Mouse (Mus musculus) neural tube, embryonic 15.5 days (tissue): ENCODE results near the gene Vmn1r143. TPM values are rescaled to one million over a fixed set of nuclear protein-coding genes. Genes with fewer than 3 reads are reported as not detected.
"Not testable (repeated sequence)": the region's sequence is repeated elsewhere in the genome, so short reads cannot be mapped to it uniquely, and the experiment has no call there.

Source experiments
- ATAC-seq: fragments of 200-750 bp; cut with Nextera tagmentation; 2 replicates; pipeline ENCODE4 v1.8.0; 2017; ENCODE audit warnings: mild to moderate bottlenecking, moderate TSS enrichment, moderate library complexity; ENCODE audit not compliant: low FRiP score
- H3K27ac ChIP-seq: fragments of 300-500 bp; sonication (generic); replicated peaks from 2 replicates; pipeline ENCODE4 v1.5.1; 2015; ENCODE audit warnings: mild to moderate bottlenecking, inconsistent platforms
- H3K27me3 ChIP-seq: fragments of 300-500 bp; sonication (generic); replicated peaks from 2 replicates; pipeline ENCODE4 v1.6.1; 2015; ENCODE audit warnings: inconsistent platforms
- H3K36me3 ChIP-seq: fragments of 300-500 bp; sonication (generic); 2 replicates; pipeline ENCODE4 v1.6.1; 2015; ENCODE audit warnings: inconsistent platforms
- H3K4me1 ChIP-seq: fragments of 300-500 bp; sonication (generic); 2 replicates; pipeline ENCODE4 v1.6.1; 2015; ENCODE audit warnings: inconsistent platforms
- H3K4me2 ChIP-seq: fragments of 300-500 bp; sonication (generic); 2 replicates; pipeline ENCODE4 v1.6.1; 2015; ENCODE audit warnings: inconsistent platforms, mild to moderate bottlenecking, moderate library complexity
- H3K4me3 ChIP-seq: fragments of 300-500 bp; sonication (generic); replicated peaks from 2 replicates; pipeline ENCODE4 v1.5.1; 2015; ENCODE audit warnings: mild to moderate bottlenecking, inconsistent platforms
- H3K9ac ChIP-seq: fragments of 300-500 bp; sonication (generic); replicated peaks from 2 replicates; pipeline ENCODE4 v1.6.1; 2015; ENCODE audit warnings: mild to moderate bottlenecking, inconsistent platforms
- H3K9me3 ChIP-seq: fragments of 300-500 bp; sonication (generic); replicated peaks from 2 replicates; pipeline ENCODE4 v1.6.1; 2016; ENCODE audit warnings: inconsistent platforms
- WGBS: fragments of 180-500 bp; shearing (Covaris S2); methylation state at CpG from one replicate; pipeline ENCODE4 v1.1.7; 2015; ENCODE audit warnings: mixed read lengths; 5-methylcytosine and 5-hydroxymethylcytosine counted together
- polyA plus RNA-seq: library from polyadenylated mRNA; unstranded; fragments of >200 nt; fragmentation: Nextera tagmentation; extraction: Ambion mirVana; gene quantifications from 2 replicates; pipeline ENCODE4 v1.2.1, GENCODE M21; 2015

Gene Vmn1r143
- polyA plus RNA-seq, result not detected in 2 replicates

DNA sequence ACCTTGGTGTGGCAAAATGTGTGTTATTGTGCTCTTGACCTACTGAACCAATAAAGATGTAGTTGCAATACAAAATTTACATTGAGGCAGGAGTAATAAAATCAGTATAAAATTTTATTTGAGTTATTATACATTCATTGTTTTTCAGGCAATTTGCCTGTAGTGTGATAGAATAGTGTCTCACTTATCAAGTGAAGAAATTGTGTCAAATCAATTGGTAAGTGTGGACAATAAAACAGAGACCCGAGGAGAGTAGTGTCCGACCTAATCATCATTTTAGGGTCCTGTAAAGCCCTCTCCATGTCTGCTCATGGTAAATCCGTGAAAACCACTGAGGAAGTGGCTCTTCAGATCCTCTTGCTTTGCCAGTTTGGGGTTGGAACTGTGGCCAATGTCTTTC, at the start of gene Vmn1r143:
TSS of gene Vmn1r143 (plus strand) at position 301 of the 400 bp plus-strand sequence.
- ATAC-seq, H3K36me3 ChIP-seq, H3K27me3 ChIP-seq, H3K9ac ChIP-seq, H3K4me1 ChIP-seq, H3K9me3 ChIP-seq, H3K4me3 ChIP-seq, H3K27ac ChIP-seq, H3K4me2 ChIP-seq: not testable (repeated sequence)
- WGBS, result no CpG with 5 or more reads among the region's 3 CpGs

DNA sequence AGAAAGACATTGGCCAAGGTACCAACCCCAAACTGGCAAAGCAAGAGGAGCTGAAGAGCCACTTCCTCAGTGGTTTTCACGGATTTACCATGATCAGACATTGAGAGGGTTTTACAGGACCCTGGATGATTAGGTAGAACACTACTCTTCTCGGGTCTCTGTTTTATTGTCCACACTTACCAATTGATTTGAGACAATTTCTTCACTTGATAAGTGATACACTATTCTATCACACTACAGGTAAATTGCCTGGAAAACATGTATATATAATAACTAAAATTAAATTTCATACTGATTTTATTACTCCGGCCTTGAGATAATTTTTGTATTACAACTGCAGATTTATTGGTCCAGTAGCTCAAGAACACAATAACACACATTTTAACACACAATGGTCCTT, 25.2 kb upstream of the Vmn1r143 start, which contains the start of gene Vmn1r142:
TSS of gene Vmn1r142 (minus strand) at position 101 of the 400 bp plus-strand sequence.
- not testable (repeated sequence) for H3K9me3 ChIP-seq
- no CpG with 5 or more reads among the region's 3 CpGs for WGBS

DNA sequence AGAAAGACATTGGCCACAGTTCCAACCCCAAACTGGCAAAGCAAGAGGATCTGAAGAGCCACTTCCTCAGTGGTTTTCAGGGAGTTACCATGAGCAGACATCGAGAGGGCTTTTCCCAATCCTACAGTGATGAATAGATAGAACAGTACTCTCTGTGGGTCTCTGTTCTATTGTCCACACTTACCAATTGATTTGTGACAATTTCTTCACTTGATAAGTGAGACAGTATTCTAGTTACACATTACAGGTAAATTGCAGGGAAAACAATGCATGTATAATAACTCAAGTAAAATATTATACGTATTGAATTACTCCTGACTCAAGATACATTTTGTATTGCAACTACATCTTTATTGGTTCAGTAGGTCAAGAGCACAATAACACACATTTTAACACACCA, 12.0 kb downstream of the Vmn1r143 start, which contains the start of gene Gm8653:
TSS of gene Gm8653 (minus strand) at position 101 of the 400 bp plus-strand sequence.
- not testable (repeated sequence) for H3K4me3 ChIP-seq, ATAC-seq, H3K36me3 ChIP-seq, H3K9me3 ChIP-seq, H3K27ac ChIP-seq, H3K9ac ChIP-seq, H3K4me1 ChIP-seq, H3K27me3 ChIP-seq, H3K4me2 ChIP-seq
- no CpG with 5 or more reads among the region's 2 CpGs for WGBS

More for the DNA sequence above, 25.2 kb upstream of the Vmn1r143 start, which contains the start of gene Vmn1r142:
- H3K4me3 ChIP-seq, H3K9ac ChIP-seq, H3K27me3 ChIP-seq, H3K4me1 ChIP-seq, H3K36me3 ChIP-seq, H3K4me2 ChIP-seq, ATAC-seq, H3K27ac ChIP-seq: not testable (repeated sequence)

- WGBS, result 41% methylated on average over 2 of the region's 2 CpGs
- not testable (repeated sequence) for H3K27me3 ChIP-seq, ATAC-seq, H3K36me3 ChIP-seq, H3K4me3 ChIP-seq, H3K4me2 ChIP-seq, H3K9me3 ChIP-seq, H3K9ac ChIP-seq, H3K4me1 ChIP-seq, H3K27ac ChIP-seq
Observed at GRCm38 (mm10) chr7:22229384-22229783, 40.2 kb downstream of the Vmn1r143 start, which contains the start of gene Gm8453. Gene Gm8453, minus strand, starts transcription at chr7:22229484.

Other genes starting within 250 kb of the Vmn1r143 start
- not detected in 2 replicates for gene Vmn1r137, start 194.8 kb upstream of the Vmn1r143 start, polyA plus RNA-seq
- not detected in 2 replicates for gene Vmn1r138, start 160.5 kb upstream of the Vmn1r143 start, polyA plus RNA-seq
- not detected in 2 replicates for gene Gm6176, start 133.1 kb upstream of the Vmn1r143 start, polyA plus RNA-seq
- not detected in 2 replicates for gene Vmn1r139, start 120.3 kb upstream of the Vmn1r143 start, polyA plus RNA-seq
- not detected in 2 replicates for gene Gm16451, start 71.1 kb upstream of the Vmn1r143 start, polyA plus RNA-seq
- not detected in 2 replicates for gene Gm10666, start 54.6 kb upstream of the Vmn1r143 start, polyA plus RNA-seq
- not detected in 2 replicates for gene Vmn1r142, start 25.3 kb upstream of the Vmn1r143 start, polyA plus RNA-seq
- not detected in 2 replicates for gene Gm8653, start 11.9 kb downstream of the Vmn1r143 start, polyA plus RNA-seq
- gene Gm8453, start 40.1 kb downstream of the Vmn1r143 start, polyA plus RNA-seq, result not detected in 2 replicates
- gene Gm4187, start 140.3 kb downstream of the Vmn1r143 start, polyA plus RNA-seq, result not detected in 2 replicates
- gene Gm8660, start 181.7 kb downstream of the Vmn1r143 start, polyA plus RNA-seq, result not detected in 2 replicates
- not detected in 2 replicates for gene Vmn1r148, start 224.2 kb downstream of the Vmn1r143 start, polyA plus RNA-seq
- gene Vmn1r149, start 248.9 kb downstream of the Vmn1r143 start, polyA plus RNA-seq, result not detected in 2 replicates